Mouse (Mus musculus) neural tube, embryonic 15.5 days (tissue): ENCODE measurements around the gene Gm20388. TPM values are rescaled to one million over a fixed set of nuclear protein-coding genes. Genes with fewer than 3 reads are reported as not detected.
A peak's percentile ranks its signal among the peaks of the same experiment; 100 is the strongest.

Source experiments
- ATAC-seq: fragments of 200-750 bp; cut with Nextera tagmentation; 2 replicates; pipeline ENCODE4 v1.8.0; 2017; ENCODE audit warnings: mild to moderate bottlenecking, moderate TSS enrichment, moderate library complexity; ENCODE audit not compliant: low FRiP score
- H3K27ac ChIP-seq: fragments of 300-500 bp; sonication (generic); replicated peaks from 2 replicates; pipeline ENCODE4 v1.5.1; 2015; ENCODE audit warnings: mild to moderate bottlenecking, inconsistent platforms
- H3K27me3 ChIP-seq: fragments of 300-500 bp; sonication (generic); replicated peaks from 2 replicates; pipeline ENCODE4 v1.6.1; 2015; ENCODE audit warnings: inconsistent platforms
- H3K36me3 ChIP-seq: fragments of 300-500 bp; sonication (generic); 2 replicates; pipeline ENCODE4 v1.6.1; 2015; ENCODE audit warnings: inconsistent platforms
- H3K4me1 ChIP-seq: fragments of 300-500 bp; sonication (generic); 2 replicates; pipeline ENCODE4 v1.6.1; 2015; ENCODE audit warnings: inconsistent platforms
- H3K4me2 ChIP-seq: fragments of 300-500 bp; sonication (generic); 2 replicates; pipeline ENCODE4 v1.6.1; 2015; ENCODE audit warnings: inconsistent platforms, mild to moderate bottlenecking, moderate library complexity
- H3K4me3 ChIP-seq: fragments of 300-500 bp; sonication (generic); replicated peaks from 2 replicates; pipeline ENCODE4 v1.5.1; 2015; ENCODE audit warnings: mild to moderate bottlenecking, inconsistent platforms
- H3K9ac ChIP-seq: fragments of 300-500 bp; sonication (generic); replicated peaks from 2 replicates; pipeline ENCODE4 v1.6.1; 2015; ENCODE audit warnings: mild to moderate bottlenecking, inconsistent platforms
- H3K9me3 ChIP-seq: fragments of 300-500 bp; sonication (generic); replicated peaks from 2 replicates; pipeline ENCODE4 v1.6.1; 2016; ENCODE audit warnings: inconsistent platforms
- WGBS: fragments of 180-500 bp; shearing (Covaris S2); methylation state at CpG from one replicate; pipeline ENCODE4 v1.1.7; 2015; ENCODE audit warnings: mixed read lengths; 5-methylcytosine and 5-hydroxymethylcytosine counted together
- polyA plus RNA-seq: library from polyadenylated mRNA; unstranded; fragments of >200 nt; fragmentation: Nextera tagmentation; extraction: Ambion mirVana; gene quantifications from 2 replicates; pipeline ENCODE4 v1.2.1, GENCODE M21; 2015

Gm20388 gene
- polyA plus RNA-seq, 1 experiment from 2014 or later = not detected

DNA sequence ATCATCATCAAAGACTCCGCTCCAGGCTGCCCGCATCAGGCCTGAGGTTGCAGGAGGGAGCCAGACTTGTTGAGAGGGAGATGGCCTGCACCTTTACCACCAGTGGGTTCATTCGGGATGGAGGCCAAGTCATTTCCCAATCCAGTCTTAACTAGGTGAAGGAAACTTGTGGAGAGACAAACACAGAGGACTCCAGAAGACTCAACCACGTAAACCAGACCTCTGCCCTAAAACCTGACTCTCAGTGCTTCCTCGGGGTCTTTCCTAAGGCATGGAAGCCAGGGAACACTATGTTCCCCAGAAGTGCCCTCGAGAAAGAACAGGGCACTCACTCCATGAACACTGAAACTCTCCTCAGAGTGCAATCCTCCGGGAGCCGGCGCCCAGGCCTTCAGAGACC, 1994.4 kb downstream of the Gm20388 start:
- 84% methylated on average over 9 of the region's 9 CpGs for WGBS
- Histone ChIP-seq H3K4me2 (peak overlapping the region; percentile 98), H3K9me3 (no peaks in the 10 kb centered on the region), H3K9ac (no peak overlapping the region; the same call in 1 of the 2 replicates), H3K36me3 (no peaks in the 10 kb centered on the region), H3K4me1 (peaks cover 45% of the 10 kb centered on the region), H3K4me3 (peak overlapping the region; percentile 85), H3K27me3 (0 out of 2 replicates have a peak, but pooled peaks cover 5% of the 10 kb centered on the region), H3K27ac (no peak overlapping the region)
- ATAC-seq = no peak

DNA sequence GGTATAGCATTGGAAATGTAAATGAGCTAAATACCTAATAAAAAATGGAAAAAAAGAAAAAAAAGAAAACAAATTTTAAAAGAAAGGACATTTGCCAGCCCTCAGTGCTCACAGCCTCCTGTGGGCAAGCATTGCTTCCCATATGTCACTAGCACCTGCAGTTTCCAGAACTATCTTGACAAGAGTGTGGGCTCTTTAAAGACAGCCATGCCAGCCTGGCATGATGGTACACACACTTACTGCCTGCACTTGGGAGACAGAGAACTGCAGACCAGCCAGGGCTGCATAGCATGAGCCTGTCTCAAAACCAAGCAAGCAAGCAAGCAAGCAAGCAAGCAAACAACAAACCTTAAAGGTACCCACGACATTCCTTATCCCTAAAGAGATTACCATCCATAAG, 1994.8 kb downstream of the Gm20388 start:
- peak overlapping the region; percentile 70; the same call in 1 of the 2 replicates for H3K9ac ChIP-seq
- WGBS = 58% methylated on average over 1 of the region's 1 CpGs
- H3K4me3 ChIP-seq = peak overlapping the region; percentile 85
- H3K27ac ChIP-seq = no peak overlapping the region
- no peaks in the 10 kb centered on the region for H3K36me3 ChIP-seq
- H3K4me2 ChIP-seq = peak overlapping the region; percentile 98
- 0 out of 2 replicates have a peak, but pooled peaks cover 5% of the 10 kb centered on the region for H3K27me3 ChIP-seq
- H3K9me3 ChIP-seq = no peaks in the 10 kb centered on the region
- H3K4me1 ChIP-seq = peaks cover 45% of the 10 kb centered on the region
- ATAC-seq = no peak

DNA sequence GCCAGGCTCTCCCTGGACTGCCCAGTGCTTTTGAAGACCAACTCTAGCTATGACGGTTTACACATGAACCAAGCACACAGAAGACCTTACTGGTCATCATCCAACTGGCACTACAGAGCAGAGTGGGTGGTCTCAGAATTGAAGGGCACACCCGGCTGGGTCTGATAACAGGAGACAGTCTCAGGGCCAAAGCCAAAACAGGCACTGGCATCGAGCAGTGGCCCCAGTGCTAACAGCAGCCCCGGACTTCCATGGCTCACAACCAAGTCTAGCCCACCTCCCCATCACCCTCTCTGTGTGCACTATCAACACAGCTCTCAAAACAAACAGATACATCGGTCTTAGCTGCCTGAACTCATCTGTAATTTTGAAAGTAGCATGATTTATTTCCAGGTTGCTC, 1995.2 kb downstream of the Gm20388 start:
- ATAC-seq = no peak
- 27% methylated on average over 5 of the region's 5 CpGs for WGBS

DNA sequence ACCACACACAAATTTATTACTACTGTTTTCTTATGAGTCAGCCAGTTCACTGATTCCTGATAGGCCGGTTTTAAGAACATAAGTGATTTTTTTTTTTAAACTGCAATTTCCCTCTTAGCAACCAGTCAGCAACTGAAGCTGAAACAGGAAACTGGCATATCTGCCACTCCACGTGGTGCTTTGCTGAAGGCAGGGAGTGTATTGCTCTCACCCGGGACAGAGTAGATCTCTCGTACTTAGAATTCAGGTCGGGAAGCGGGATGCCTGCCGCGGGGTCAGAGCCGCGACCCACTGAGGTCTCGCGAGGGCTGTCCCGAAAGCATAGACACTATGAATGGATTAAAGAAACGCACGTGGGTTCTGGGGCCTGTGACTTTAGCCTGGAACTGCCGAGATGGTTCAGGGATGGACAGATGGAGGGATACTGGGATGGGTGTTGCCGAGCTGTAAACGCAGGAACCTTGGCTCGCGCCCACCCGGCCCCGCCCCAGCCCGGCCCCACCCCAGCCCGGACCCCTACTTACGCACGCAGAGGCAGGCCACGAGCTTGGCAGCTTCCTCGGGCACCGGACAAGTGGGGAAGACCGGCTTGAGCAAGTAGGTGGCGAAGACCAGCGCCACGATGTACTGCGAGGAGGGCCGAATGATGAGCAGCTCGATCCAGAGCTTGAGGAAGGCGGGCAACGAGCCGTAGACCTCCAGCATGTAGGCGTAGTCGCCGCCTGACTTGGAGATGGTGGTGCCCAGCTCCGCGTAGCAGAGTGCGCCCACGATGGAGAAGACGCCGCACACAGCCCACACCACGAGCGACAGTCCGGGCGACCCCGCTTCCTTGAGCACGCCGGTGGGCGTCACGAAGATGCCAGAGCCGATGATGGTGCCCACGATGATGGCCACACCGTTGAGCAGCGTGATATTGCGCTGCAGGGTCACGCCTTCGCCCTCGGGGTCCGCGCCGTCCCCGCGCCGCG, 1996.2 kb downstream of the Gm20388 start:
- under 1% methylated on average over 67 of the region's 72 CpGs for whole genome bisulfite sequencing
- ATAC-seq = peak; percentile 64
- Histone ChIP-seq H3K4me3 (peak overlapping the region; percentile 85), H3K27ac (peak overlapping the region; percentile 76), H3K4me1 (peaks cover 44% of the 10 kb centered on the region), H3K9ac (peak overlapping the region; percentile 70), H3K36me3 (no peaks in the 10 kb centered on the region), H3K9me3 (no peaks in the 10 kb centered on the region), H3K27me3 (peaks cover 5% of the 10 kb centered on the region; the same call in 1 of the 2 replicates), H3K4me2 (peak overlapping the region; percentile 98)

More for the DNA sequence above, 1995.2 kb downstream of the Gm20388 start:
- no peaks in the 10 kb centered on the region for H3K9me3 ChIP-seq
- peak overlapping the region; percentile 85 for H3K4me3 ChIP-seq
- no peak overlapping the region for H3K27ac ChIP-seq
- H3K27me3 ChIP-seq = peaks cover 5% of the 10 kb centered on the region; the same call in 1 of the 2 replicates
- H3K9ac ChIP-seq = peak overlapping the region; percentile 70; the same call in 1 of the 2 replicates
- H3K36me3 ChIP-seq = no peaks in the 10 kb centered on the region
- H3K4me1 ChIP-seq = peaks cover 45% of the 10 kb centered on the region
- peak overlapping the region; percentile 98 for H3K4me2 ChIP-seq

DNA sequence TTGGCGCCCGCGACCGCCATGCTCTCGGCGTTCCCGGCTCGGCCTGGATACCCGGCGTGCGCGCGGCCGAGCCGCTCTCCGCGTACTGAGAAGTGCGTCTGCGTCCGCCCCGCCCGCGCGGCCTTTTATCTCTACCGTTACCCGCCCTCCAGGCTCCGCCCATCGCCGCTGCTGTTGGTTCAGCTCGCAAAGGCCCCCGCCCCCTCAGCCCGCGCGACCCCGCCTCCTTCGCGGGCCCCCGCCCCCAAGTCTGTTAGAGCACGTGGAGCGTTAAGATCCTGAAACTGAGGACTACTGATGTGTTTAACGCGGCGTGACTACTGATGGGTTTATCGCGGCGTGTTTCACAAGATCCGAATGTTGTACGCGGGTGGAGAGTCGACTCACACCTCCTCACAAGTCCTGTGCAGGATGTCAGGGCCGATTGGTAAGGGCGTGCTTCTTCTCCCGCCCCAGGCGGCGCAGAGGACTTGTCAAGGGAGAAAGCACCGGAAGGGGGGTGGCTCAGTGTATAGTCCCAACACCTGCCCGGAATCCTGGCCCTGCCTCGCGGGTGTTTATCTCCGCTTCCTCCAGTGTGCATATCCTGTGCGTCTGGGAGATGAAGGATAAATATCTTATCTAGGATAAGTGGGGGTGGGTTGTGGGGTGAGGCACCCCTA, 1997.1 kb downstream of the Gm20388 start, which contains the start of gene Slc7a5:
TSS of gene Slc7a5 (minus strand) at position 108 of the 662 bp plus-strand sequence.
- Histone ChIP-seq H3K4me2 (peak within 1 kb of the TSS; percentile 98), H3K27me3 (peaks cover 5% of the 10 kb centered on the region; the same call in 1 of the 2 replicates), H3K9me3 (no peaks in the 10 kb centered on the region), H3K27ac (peak within 1 kb of the TSS; percentile 76), H3K4me1 (peaks cover 38% of the 10 kb centered on the region), H3K36me3 (no peaks in the 10 kb centered on the region), H3K9ac (peak within 1 kb of the TSS; percentile 70), H3K4me3 (peak within 1 kb of the TSS; percentile 85)
- ATAC-seq = peak; percentile 94
- under 1% methylated on average over 60 of the region's 61 CpGs for WGBS

DNA sequence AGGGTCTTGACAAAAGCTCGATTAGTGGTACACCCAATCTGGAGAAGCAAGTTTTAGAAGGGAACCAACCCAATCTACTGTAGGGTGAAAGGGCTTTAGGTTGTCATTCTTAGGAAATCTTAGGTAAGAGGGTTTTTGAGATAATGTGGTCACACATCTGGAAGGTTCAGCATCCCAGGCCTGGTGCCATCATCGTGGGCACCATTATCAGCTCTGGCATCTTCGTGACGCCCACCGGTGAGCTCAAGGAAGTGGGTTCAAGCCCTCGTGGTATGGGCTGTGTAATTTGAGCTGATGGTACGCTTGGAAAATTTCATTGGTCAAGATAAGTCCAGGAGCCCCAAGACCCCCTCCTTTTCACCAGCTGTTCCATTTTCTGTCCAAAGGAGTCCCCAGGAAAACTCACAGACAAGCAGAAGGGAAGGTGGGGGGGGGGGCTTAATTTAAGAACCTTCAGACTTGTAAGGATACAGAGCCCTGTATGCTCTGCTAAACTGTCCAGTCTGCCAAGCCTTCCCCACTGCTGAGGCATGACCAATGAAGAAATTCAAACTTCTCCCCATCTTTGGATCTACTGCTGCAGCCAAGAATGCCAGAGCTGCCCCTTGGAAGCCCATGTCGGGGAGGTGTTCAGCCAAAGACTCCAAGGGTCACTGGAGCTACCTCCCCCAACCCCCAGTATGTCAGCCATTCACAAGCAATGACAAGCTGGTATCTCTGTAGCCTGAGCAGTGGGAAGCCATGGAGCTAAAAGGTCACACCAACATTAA, 1997.9 kb downstream of the Gm20388 start:
- Histone ChIP-seq H3K9me3 (no peaks in the 10 kb centered on the region), H3K27ac (no peak overlapping the region), H3K9ac (no peak overlapping the region), H3K4me2 (peak overlapping the region; percentile 98), H3K4me3 (no peak overlapping the region), H3K4me1 (peaks cover 38% of the 10 kb centered on the region), H3K27me3 (peaks cover 5% of the 10 kb centered on the region; the same call in 1 of the 2 replicates), H3K36me3 (no peaks in the 10 kb centered on the region)
- WGBS = 60% methylated on average over 8 of the region's 8 CpGs
- no peak for ATAC-seq

DNA sequence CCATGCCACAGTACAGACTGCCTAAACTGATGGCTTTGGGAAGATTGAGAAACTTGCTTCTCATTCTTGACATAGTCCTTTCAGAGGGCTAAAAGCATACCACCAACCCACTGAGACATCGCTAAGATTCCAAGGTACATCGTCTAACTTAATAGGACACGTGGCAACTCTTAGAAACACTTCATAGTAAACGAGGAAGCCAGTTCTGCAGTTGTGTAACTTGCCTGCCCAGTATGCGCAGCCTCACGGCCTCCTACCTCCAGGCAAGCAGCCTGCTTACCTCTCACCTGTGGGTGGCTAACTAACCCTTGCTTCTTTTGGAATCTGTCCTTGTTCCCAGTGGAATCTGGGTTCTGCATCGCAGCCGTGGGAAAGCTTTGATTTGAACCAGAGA, 1998.5 kb downstream of the Gm20388 start:
- H3K27ac ChIP-seq = no peak overlapping the region
- peaks cover 34% of the 10 kb centered on the region for H3K4me1 ChIP-seq
- H3K4me2 ChIP-seq = no peak overlapping the region
- 75% methylated on average over 8 of the region's 8 CpGs for WGBS
- peaks cover 5% of the 10 kb centered on the region; the same call in 1 of the 2 replicates for H3K27me3 ChIP-seq
- no peak overlapping the region for H3K9ac ChIP-seq
- no peaks in the 10 kb centered on the region for H3K9me3 ChIP-seq
- H3K36me3 ChIP-seq = no peaks in the 10 kb centered on the region
- H3K4me3 ChIP-seq = no peak overlapping the region
- no peak for ATAC-seq

DNA sequence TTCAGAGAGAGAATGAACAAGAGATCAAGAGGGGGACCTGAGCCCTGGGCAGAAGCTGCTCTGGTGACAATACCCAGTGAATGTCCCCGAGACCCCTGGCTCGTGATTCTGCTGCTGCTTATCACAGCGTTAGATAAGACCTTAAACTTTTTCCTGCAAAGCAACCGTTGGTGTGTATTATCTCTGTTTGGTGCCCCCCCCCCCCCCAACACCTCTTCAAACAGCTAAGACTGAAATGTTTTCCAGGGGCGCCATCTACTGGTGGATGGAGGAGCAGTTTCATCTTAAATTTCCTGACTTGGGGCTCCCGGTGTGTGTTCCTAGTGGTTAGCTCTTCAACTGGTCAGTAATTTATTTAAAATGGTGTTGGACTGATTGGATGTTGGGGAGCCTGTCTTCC, 1999.0 kb downstream of the Gm20388 start:
- no peak overlapping the region for H3K4me3 ChIP-seq
- peaks cover 5% of the 10 kb centered on the region; the same call in 1 of the 2 replicates for H3K27me3 ChIP-seq
- peaks cover 31% of the 10 kb centered on the region for H3K4me1 ChIP-seq
- ATAC-seq = no peak
- H3K4me2 ChIP-seq = no peak overlapping the region
- no peaks in the 10 kb centered on the region for H3K36me3 ChIP-seq
- H3K27ac ChIP-seq = no peak overlapping the region
- WGBS = 11% methylated on average over 6 of the region's 6 CpGs
- no peak overlapping the region for H3K9ac ChIP-seq
- H3K9me3 ChIP-seq = no peaks in the 10 kb centered on the region

DNA sequence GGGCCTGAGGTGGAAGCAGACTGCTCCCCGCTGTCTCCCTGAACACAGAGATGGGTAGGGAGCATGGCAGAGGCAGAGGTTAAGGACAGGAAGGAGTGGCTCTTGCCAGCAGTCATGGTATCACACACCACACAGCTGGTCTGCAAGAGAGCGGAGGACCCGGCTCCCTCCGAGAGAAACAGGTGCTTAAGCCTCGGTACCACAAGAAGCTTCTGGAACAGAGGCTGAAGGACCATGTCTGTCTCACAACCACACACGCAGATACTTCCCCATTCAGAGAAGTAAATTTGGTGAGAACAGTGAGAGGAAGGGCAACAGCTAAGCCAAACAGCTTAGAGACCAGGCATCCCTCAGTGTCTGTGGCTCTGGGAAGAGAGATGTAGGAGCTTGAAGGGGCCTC, 2000.8 kb downstream of the Gm20388 start:
- no peak for ATAC-seq
- 93% methylated on average over 6 of the region's 6 CpGs for WGBS
- Histone ChIP-seq H3K4me1 (peaks cover 13% of the 10 kb centered on the region), H3K9me3 (no peaks in the 10 kb centered on the region), H3K4me2 (no peak overlapping the region), H3K36me3 (no peaks in the 10 kb centered on the region), H3K9ac (no peak overlapping the region), H3K27me3 (peaks cover 5% of the 10 kb centered on the region; the same call in 1 of the 2 replicates), H3K4me3 (no peak overlapping the region), H3K27ac (peak overlapping the region; percentile 33; the same call in 1 of the 2 replicates)

DNA sequence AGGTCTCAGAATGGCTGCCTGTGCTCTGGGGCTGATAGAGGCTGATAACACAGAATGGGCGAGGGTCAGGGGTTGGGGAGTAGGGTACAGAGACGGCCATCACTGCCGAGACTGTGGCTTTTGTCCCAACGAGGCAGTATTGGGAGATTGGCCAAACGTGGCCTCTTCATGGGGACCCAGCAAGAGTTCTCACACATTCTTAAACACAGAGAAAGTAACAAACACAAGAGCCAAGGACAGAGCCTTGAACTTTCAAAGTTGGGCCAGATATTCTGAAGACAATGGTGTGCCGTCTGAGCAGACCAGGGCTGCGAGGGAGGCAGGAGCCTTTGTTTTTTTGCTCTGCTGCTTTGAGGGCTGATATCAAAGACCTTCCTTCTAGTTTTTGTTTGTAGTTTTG, 2001.3 kb downstream of the Gm20388 start:
- peaks cover 5% of the 10 kb centered on the region; the same call in 1 of the 2 replicates for H3K27me3 ChIP-seq
- H3K27ac ChIP-seq = peak overlapping the region; percentile 33; the same call in 1 of the 2 replicates
- H3K36me3 ChIP-seq = no peaks in the 10 kb centered on the region
- H3K4me1 ChIP-seq = peaks cover 7% of the 10 kb centered on the region
- 71% methylated on average over 7 of the region's 7 CpGs for WGBS
- H3K4me3 ChIP-seq = no peak overlapping the region
- H3K9me3 ChIP-seq = no peaks in the 10 kb centered on the region
- no peak overlapping the region for H3K9ac ChIP-seq
- H3K4me2 ChIP-seq = no peak overlapping the region
- no peak for ATAC-seq

DNA sequence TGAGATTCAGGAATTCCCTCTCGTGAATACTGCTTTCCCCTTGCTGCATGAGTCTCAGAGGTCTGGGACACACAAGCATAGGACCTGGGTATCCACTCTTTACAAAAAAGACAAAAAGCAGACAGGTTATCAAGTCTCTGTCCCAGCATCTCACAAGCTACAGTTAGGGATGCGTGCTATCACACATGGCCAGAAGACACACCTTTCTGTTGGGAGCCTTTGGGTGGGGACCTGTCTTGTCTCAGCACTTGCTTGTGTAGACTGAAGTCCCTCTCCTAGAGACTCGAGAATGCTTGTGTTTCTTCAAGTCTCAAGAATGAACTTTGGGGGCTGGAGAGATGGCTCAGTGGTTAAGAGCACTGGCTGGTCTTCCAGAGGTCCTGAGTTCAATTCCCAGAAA, 2002.2 kb downstream of the Gm20388 start:
- Histone ChIP-seq H3K27me3 (peaks cover 5% of the 10 kb centered on the region; the same call in 1 of the 2 replicates), H3K9me3 (no peaks in the 10 kb centered on the region), H3K9ac (no peak overlapping the region), H3K36me3 (no peaks in the 10 kb centered on the region), H3K4me2 (no peak overlapping the region), H3K27ac (no peak overlapping the region), H3K4me1 (peaks cover 5% of the 10 kb centered on the region), H3K4me3 (no peak overlapping the region)
- ATAC-seq = no peak
- 71% methylated on average over 3 of the region's 3 CpGs for WGBS
